Mouse (Mus musculus) thymus, postnatal 36 days (tissue): ENCODE results near the gene Kcnk2.
"Not testable (repeated sequence)": the region's sequence is repeated elsewhere in the genome, so short reads cannot be mapped to it uniquely, and the experiment has no call there.

ENCODE experiments used
- DNase-seq, 2 experiments: peaks; one replicate each; pipeline ENCODE4 v3.0.0; 2022; ENCODE audit warnings: mixed read lengths in 2 of 2

Gene Kcnk2

DNA sequence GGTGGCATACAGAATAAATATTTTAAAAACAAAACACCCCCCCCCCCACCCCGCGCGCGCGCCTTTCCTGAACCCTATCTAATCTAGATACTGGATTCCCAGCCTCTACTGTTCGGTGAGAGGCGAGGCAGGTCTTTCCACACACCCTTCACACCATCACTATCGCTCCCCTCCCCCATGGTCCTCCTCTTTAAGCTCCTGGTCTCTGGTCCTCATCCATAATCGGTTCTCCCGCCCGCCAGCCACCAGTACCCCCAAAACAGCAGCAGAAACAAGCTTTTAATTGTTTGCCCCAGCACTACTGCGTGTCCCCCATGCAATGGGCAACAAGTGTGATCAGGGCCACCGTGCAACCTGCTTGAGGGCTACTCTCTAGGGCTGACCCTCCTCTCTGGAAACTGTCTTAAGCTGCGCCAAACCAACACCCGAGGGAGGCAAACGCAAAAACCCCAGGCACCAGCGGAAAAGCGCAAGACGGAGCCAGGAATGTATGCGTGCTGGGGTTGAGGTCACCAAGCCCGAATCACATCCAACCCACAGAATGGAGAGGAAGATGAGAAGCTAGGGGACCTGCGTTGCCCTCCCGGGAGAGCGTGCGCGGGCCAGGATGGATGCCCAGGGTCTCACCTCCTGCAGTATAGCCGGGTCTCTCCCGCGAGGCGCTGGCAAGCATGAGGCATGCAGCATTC is 59.5 kb downstream of the Kcnk2 start:
- DNase-seq, result no peak

DNA sequence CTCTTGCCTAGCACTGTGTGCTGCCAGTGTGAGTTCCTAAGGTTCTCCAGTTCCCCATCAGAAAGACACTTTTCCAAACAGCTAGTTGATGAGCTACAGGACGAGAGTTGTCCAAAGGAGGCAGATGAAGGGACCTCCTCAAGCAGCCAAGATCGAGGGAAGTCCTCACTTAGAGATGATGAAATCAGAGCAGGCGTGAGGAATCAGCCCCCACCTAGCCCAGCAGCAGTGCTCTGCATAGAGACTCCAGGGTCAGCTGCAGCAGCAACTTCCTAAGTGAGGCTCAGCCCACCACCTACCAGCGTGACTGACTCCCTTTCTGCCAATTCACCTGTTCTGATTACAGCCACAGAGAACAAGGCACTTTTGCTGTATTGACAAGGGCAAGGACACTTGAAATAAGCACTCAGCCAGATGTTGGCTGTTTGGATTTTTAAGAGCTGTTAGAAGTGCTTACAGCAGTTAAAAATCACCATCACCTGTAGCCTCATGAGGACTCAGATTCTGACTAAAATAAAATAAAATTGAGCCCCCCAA is 60.6 kb downstream of the Kcnk2 start:
- no peak for DNase-seq

DNA sequence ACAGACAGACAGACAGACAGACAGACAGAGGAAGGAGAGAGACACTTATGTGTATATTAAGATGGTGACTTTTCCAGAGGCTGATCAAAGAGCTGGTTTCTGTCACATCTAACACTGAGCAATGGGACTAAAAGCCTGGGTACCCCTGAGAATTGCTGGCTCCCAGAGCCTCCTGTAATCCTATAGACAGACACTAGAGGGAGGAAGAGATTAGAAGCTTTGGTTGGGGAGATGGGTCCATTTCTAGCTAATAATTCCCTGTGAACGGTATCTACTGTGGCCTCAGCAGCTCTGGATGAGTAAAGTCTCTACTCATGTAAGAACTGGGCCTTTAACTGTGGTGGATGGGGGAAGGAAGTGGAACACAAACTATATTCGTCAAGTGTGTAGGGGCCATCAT is 86.2 kb downstream of the Kcnk2 start:
- DNase-seq, result no peak

DNA sequence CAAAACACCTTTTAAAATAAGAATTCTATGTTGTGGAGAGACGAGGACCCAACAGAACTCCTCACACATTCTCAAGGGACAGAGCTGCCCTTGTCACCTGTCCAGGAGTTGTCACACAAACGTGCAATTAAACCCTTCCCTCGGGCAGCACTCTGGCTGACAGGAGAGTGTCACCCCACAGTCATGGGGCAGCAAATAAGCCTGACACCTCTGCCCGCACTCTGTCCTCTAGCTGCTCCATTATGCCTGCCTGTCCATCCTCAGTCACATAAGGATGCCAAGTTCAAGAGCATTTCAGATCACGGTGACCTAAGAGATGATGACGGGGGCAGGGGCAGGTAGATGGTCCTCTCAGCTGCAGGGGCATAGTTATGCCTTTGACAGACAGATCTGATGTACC is 87.6 kb downstream of the Kcnk2 start:
- no peak for DNase-seq

DNA sequence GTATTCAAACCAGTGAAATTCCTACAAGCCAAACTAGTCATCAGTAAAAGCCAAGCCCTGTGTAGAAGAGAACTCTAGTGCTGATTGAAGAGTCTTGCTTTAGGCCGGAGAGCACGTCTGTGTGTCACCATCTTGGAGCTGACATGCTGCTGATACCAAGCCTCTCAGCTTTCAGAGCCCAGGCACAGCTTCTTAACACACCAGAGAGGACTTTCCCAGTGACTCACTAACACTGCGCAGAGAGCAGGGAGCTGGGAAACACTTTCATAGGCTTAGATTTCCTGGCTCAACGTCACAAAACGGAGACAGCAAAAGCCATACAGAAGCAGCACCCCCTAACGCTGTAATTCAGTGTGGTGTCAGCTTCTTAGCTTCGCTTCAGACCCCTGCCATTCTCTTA is 88.3 kb downstream of the Kcnk2 start:
- no peak for DNase-seq

DNA sequence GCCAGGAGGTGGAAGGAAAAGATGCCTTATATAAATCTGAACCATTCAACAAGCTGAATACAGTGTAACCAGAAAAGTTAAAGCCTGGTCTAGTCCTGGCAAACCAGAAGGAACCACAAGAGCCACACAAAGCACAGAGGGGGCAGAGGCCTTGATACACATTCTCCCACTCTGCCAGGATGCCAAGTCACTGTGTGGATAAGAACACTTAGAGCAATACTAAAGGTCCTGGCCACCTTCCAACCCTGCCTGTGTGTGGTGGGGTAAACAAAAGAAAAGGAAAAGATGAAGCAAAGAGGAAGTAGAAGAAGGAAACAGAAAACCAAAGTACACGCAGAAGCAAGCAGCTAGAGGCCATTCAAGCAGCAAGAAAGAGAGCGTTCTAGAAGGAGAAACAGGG is 91.9 kb downstream of the Kcnk2 start:
- DNase-seq, result no peak

DNA sequence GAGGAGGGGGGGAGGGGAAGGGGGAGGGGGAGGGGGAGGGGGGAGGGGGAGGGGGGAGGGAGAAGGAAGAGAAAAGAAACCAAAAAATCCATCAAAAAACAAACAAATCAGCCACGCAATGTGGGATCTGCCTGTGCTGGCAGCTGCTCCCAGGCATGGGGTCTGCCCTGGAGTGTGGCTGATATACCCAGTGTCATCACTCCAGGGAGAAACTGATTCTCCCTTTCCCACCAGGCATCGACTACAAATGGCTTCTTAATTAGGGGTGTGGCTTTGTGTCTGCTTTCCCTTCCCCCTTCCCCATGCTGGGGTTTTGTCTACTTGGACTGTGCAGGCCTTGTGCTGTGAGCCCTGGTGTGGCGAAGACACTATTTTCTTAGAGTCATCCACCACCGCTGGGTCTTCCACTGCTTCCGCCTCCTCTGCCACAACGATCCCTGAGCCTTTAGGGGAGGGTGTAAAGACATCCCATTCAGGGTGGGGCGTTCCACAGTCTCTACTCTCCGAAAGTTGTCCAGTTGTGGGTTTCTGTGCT is 97.0 kb downstream of the Kcnk2 start:
- DNase-seq, result no peak

DNA sequence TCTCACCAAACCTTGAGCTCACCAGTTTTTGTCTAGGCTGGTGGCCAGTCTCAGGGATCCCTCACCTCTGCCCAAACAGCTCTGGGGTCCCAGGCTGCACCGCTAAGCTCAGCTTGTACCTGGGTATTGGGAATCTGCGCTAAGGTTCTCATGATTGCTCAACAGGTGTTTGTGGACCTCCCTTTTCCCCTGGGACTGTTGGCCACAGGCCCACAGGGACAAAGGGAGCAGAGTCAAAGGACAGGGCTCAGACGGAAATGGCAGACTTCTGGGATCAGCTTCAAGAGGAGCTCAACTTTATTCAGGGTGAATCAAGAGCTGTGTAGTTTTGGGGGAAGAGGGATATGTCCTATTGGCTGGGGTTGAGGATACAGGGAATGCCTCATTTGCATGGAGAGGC is 99.1 kb downstream of the Kcnk2 start:
- DNase-seq, result no peak

DNA sequence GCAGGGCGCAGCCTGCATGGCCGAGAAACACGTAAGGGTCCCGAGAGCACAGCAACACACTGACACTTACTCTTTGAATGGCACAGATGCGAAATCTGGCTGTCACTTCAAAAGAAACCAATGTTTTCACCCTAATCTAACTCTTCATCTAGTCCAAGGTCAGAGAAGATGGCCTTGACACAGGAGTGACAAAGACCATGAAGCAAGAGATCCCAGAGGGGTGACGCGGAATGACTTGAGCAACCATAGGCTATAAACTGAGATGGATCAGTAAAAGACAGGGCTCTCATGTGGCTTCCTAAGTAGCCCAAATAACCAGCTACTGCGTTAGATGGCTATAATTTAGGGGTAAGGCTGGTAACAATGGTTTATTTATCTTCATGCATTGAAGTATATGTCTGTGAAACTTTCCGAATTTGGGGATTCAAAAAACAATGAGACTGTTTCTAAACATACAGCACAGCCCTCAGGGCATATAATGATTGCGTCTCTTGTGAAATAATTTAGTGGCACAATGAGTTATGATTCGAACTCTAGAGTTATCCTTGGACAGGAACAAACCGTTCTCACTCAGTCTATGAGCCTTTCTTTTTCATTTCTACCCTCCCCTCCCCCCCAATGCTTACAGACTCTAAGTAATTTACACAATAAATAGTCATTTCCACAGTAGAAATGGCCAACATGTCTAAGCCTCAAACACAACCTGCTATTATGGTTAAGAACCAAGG is 108.2 kb downstream of the Kcnk2 start:
- no peak for DNase-seq

DNA sequence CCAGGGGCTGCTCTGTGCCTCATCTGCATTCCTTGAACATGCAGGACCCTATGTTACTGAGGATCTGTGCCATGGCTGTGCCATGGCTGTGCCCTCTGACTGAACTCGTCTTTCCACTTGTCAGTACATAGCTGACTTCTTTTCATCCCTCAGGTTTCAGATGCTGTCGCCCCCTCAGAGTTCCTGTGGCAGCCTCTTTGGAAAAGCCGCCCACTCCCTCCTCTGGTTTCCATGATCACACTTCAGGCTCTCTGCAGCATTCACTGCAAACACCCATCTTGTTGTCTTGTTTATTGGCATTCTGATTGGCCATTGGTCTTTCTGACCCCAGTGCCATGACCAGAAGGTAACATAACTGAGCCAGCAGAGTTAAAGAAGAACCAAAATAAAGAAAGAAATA is 111.2 kb downstream of the Kcnk2 start:
- DNase-seq, result no peak

DNA sequence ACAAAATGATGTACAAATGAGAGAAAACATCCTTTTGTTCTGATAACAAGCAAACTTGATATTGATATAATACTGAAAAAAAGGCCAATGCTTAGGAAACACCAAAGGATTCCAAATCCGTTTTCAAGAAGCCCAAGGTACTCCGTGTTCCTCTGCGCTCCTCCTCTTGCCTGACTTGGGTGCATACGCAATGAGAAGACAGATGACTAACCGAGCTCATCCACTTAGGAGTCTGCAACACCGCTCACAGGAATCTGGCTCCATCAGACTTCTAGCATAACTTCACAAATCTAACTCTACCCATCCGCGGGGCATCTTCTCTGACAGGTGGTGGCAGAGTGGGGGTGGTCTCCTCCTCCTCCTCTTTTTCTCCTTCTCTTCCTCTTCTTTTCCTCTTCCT is 113.1 kb downstream of the Kcnk2 start:
- DNase-seq, result no peak

DNA sequence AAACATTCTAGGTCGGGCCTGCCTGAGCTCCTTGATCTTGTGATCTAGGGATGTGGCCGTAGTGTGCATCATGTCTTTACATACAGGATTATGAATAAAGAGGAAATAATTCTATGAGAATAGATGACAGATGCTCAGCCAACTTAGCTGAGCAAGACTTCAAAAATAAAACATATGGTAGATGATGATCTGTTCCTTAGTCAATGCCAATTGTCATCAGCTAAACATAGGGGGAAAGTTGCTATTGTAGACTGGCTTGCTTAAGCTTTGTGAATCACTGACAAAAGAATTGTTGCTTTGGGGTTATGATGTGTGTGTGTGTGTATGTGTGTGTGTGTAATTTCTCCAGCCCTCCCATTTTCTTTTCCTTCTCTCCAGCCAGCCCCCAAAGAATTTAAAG is 129.8 kb downstream of the Kcnk2 start:
- no peak for DNase-seq

DNA sequence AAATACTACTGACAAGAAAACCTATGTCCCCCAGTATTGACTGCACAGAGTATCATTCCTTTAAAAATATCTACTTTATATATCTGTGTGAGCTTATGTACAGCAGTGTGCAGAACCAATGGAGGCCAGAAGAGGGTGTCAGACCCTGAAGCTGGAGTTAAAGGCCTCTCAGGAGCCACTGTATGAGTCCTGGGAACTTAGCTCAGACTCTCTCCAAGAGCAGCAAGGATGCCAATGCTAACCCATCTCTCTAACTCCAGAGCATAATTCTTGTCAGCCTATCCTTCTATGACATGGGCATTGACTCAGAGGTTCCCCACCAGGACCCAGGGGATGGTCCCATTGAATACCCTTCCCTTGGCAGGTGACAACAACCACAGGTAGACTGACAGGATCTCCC is 148.4 kb downstream of the Kcnk2 start:
- no peak for DNase-seq

DNA sequence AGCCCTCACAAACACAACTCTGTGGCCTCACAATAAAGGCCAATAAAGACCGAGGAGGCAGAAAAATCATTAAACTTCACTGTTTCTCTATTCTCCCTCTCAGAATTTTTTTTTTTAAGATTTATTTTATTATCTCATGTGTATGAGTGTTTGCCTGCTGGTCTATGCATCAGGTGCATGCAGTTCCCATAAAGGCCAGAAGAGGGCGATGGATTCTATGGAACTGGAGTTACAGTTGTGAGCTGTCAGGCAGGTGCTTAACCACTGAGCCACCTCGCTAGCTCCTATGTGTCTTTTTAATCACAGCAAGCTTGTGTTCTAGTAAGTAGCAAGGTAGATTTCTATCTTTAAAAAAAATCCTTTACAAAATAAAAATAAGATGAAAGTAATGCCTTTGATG is 148.9 kb downstream of the Kcnk2 start:
- DNase-seq, result peak in 1 of 2 experiments; percentile 2

DNA sequence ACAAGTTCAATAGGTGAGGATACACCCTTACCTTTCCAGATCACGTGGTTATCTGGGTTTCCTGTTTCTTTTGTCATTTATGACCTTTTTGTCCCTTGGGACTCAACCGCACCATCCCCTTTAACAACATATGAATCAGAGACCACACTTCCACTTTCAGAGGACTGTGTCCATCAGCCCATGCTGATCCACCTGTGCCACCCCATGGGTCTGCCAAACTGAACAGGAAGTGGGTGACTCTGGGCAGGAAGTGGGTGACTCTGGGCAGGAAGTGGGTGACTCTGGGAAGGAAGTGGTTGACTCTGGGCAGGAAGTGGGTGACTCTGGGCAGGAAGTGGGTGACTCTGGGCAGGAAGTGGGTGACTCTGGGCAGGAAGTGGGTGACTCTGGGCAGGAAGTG is 158.9 kb downstream of the Kcnk2 start:
- DNase-seq, result not testable (repeated sequence)

DNA sequence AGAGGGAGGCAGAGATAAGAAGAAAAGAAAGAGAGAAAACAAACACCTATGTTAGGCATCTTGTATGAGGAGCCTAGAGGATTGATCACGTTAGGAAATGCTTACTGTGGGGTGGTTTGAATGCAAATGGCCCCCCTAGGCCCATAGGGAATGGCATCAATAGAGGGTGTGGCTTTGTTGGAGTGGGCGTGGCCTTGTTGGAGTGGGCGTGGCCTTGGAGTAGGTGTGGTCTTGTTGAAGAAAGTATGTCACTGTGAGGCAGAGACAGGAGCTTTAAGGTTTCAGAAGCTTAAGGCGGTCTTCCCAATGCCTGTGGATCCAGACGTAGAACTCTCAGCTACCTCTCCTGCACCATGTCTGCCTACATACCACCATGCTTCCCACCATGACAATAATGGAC is 166.8 kb downstream of the Kcnk2 start:
- DNase-seq, result no peak

DNA sequence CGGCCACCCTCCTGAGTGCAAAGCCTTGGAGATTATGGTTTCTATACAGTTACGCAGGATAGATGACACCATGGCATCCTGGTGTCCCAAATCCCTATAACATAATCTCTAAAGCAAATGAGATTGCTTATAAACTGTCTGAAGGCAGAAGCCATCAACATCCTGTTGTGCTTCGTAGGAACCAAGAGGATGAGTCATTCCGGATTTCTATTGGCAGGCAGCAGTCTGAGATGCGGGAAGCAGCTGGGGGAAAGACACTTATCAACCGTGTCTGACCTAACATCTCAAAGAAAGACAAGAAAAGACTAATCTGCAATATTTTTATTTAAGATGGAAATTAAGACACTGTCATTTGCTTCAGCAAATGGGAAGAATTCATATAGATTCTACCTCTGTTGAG is 169.2 kb downstream of the Kcnk2 start:
- no peak for DNase-seq

DNA sequence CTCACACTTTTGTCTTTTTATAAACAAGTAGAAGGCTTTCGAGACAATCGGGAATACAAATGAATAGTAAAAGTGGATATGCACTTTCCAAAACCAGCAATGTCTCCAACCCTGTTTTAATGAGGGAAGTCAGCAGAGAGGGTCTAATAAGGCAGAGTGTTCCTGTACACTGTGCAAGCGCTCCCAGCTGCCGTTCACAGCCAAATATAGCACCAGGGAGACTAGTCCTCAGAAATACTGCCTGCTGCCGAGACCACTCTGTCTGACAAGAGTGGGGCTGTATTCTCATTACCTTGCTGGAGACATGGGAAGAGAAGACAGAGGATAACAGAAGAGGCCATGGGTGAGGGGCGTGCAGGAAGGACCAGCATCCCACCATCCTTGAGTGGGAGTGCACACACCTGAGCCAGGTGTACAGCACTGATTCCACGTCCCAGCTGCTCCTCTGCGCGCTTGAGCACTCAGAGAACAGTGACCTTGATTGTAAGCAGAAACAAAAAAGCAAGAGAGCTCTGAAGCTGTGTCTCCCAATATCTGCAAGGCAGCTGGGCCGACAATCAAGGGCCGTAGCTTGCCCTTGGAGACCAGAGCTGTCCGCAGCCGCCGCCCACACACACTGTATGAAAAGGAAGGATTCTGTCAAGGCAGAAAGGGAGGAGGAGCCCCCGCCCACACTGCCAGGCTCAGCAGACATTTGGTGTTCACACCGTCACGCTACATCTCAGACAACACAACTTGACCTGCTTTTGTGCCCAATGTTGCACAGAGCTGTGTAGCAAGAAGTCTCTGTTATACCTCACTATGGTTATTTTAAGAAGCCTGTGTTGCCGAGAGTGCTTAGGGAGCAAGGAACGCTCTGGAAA is 173.6 kb downstream of the Kcnk2 start:
- DNase-seq, result no peak

DNA sequence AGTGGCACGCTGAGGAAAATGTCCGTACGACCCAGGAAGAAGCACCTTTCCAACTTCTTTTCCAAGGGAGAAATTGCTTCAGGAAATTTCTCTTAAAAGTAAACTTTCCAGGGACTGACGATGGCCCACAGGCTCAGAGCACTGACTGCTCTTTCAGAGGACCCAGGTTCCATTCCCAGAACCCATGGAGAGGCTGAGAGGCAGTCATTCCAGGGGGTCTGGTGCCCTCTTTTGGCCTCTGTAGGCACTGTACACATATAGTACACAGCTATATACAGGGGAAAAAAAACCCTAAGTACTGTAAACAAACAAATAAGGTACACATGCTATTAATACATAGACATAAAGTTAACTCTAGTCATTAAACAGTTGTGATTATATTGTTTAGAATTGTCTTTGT is 174.6 kb downstream of the Kcnk2 start:
- no peak for DNase-seq

DNA sequence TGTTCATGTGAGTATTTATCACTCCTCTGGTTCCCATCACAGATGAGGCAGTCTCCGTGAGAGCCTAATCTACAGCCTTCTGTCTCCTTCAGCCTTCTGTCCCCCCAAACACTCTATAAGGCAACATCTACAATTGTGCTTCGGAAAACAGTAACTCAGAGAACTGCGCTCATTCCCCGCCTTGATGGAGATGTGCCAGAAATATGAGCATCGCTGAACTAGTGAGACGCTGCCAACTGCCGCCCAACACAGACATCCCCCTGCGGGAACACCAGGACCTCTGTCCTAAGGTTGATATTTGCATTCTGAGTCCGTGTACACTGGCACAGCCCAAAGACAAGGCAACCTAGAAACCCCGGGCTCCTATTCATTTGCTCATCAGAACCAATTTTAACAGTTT is 183.0 kb downstream of the Kcnk2 start:
- no peak for DNase-seq

DNA sequence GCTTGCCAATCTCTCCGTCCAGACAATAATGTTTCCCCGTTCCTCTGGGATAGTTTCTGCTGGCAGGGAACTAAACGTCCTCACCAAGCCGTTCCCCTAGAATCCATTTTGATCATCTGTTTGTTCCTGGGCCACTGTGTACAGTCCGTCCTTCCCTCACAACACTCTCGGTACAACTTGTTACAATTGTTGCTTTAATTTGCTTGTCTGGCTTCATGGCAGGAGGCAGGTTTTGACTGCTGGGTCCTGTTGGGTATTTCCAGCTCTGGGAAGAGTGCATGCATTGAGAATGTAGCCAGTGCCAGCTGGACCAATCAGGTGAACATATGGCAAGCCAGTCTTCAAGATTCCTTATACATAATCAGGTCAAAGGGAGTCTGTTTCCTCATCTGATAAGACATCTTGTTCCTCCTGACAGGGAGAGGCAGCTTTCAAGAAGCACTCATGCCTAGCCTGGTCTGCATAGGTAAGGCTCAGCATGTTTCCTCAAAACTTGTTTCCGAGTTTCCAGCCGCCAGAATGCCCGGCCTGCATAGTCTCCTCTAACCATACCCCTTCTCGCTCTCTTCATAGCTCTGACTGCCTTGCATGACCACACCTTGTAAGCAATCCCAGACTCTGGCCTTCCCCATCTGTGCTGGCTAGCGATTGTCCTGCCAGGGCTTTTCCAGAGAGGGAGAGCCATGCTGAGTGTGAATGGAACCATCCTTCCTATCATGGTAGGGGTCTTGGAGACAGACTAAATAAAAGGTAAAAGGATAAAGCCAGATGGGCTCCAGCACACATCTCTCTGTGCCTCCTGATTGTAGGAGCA is 184.1 kb downstream of the Kcnk2 start:
- no peak for DNase-seq

DNA sequence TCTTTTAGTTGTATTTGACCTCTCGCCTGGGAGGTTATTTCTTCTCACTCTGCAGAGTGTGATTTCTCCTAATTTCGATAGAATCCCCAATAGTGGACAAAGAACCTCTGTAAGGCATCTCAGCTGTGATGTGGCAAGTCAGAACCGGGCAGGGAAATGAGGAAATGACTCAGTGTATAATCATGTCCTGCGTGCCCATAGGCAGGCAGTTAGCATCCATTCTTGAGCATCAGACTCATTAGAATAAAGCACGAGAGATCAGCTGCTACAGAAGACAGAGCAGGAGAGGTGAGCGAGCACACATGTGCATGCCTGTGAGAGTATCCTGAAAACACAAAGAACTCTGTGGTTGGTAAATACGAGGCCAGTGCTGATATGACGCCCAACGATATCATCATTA is 186.9 kb downstream of the Kcnk2 start:
- DNase-seq, result no peak
